Mouse (Mus musculus): Measurements from ENCODE around the gene Dcdc2a. TPM values are rescaled to one million over a fixed set of nuclear protein-coding genes. Genes with fewer than 3 reads are reported as not detected.

Gene Dcdc2a
- polyA plus RNA-seq, 1 experiment from 2014 or later = 2.1 TPM

- Histone ChIP-seq H3K27me3 (no peaks in the 10 kb centered on the region), H3K4me2 (no peak overlapping the region), H3K27ac (no peak overlapping the region), H3K36me3 (ENCODE audit: poor library complexity, severe bottlenecking) (no peaks in the 10 kb centered on the region), H3K9me3 (replicated peaks) (no peaks in the 10 kb centered on the region), H3K9ac (no peak overlapping the region), H3K4me3 (no peak overlapping the region), H3K4me1 (peaks cover 3% of the 10 kb centered on the region; the same call in 1 of the 2 replicates)
- no peak for ATAC-seq
- WGBS = 75% methylated on average over 3 of the region's 3 CpGs
Observed at GRCm38 (mm10) chr13:25099508-25099907, 43.7 kb downstream of the Dcdc2a start.

DNA sequence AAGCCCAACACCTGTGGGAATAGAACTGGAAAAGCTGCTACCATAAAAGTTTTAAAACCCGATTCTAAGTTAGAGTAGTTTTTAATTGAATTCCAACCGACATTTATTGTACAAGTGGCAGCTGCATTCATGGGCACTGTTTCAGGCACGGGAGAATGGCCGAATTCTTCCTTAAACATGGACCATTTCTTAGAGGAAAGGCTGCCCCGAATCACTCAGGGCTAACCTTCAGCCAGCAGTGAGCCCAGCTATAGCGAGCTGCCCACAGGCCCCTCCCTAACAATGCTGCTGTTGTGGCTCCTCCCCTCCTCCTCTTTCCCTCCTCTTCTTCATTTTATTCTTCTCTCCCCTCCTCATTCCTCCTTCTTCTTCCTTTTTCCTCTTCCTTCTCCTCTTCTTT, 44.8 kb downstream of the Dcdc2a start:
- Histone ChIP-seq H3K4me3 (no peak overlapping the region), H3K9ac (no peak overlapping the region), H3K27me3 (no peaks in the 10 kb centered on the region), H3K27ac (no peak overlapping the region), H3K4me1 (peaks cover 3% of the 10 kb centered on the region; the same call in 1 of the 2 replicates), H3K9me3 (replicated peaks) (no peaks in the 10 kb centered on the region), H3K36me3 (ENCODE audit: poor library complexity, severe bottlenecking) (no peaks in the 10 kb centered on the region), H3K4me2 (no peak overlapping the region)
- 80% methylated on average over 6 of the region's 6 CpGs for WGBS
- ATAC-seq = no peak

- Histone ChIP-seq H3K4me1 (no peaks in the 10 kb centered on the region), H3K27me3 (no peaks in the 10 kb centered on the region), H3K9me3 (replicated peaks) (no peaks in the 10 kb centered on the region), H3K27ac (no peak overlapping the region), H3K4me2 (no peak overlapping the region), H3K36me3 (ENCODE audit: poor library complexity, severe bottlenecking) (no peaks in the 10 kb centered on the region), H3K4me3 (no peak overlapping the region), H3K9ac (no peak overlapping the region)
- no peak for ATAC-seq
Observed at GRCm38 (mm10) chr13:25105671-25106070, 49.9 kb downstream of the Dcdc2a start.

- H3K9ac ChIP-seq = no peak overlapping the region
- no peaks in the 10 kb centered on the region for H3K27me3 ChIP-seq
- H3K4me1 ChIP-seq = no peaks in the 10 kb centered on the region
- WGBS = 89% methylated on average over 5 of the region's 5 CpGs
- no peaks in the 10 kb centered on the region for H3K9me3 ChIP-seq (replicated peaks)
- H3K4me3 ChIP-seq = no peak overlapping the region
- no peak for ATAC-seq
- no peak overlapping the region for H3K27ac ChIP-seq
- H3K36me3 ChIP-seq (ENCODE audit: poor library complexity, severe bottlenecking) = no peaks in the 10 kb centered on the region
- no peak overlapping the region for H3K4me2 ChIP-seq
Observed at GRCm38 (mm10) chr13:25106740-25107139, 50.9 kb downstream of the Dcdc2a start.

DNA sequence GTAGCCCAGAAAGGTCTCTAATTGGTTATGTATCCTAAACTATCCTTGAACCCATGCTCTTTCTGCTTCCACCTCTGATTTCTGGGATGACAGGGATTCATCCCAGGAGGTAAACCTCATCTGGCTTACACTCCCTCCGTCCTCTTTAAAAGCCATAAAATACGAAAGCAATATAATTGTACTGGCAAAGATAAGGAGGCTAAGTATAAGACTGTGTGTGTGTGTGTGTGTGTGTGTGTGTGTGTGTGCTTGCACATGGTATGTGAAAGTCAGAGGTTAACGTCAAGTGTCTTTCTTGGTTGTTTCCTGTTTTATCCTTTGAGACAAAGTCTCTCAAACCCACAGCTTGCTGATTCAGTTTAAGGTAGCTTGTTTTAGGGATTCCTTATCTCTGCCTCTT, 52.5 kb downstream of the Dcdc2a start:
- H3K9me3 ChIP-seq (replicated peaks) = no peaks in the 10 kb centered on the region
- H3K4me3 ChIP-seq = no peak overlapping the region
- H3K36me3 ChIP-seq (ENCODE audit: poor library complexity, severe bottlenecking) = no peaks in the 10 kb centered on the region
- H3K4me2 ChIP-seq = no peak overlapping the region
- no peak overlapping the region for H3K9ac ChIP-seq
- no peaks in the 10 kb centered on the region for H3K27me3 ChIP-seq
- no peak for ATAC-seq
- H3K4me1 ChIP-seq = no peaks in the 10 kb centered on the region
- H3K27ac ChIP-seq = no peak overlapping the region
- 96% methylated on average over 3 of the region's 3 CpGs for WGBS

- Histone ChIP-seq H3K4me2 (no peak overlapping the region), H3K4me1 (peaks cover 7% of the 10 kb centered on the region; the same call in 1 of the 2 replicates), H3K9ac (no peak overlapping the region), H3K27me3 (no peaks in the 10 kb centered on the region), H3K4me3 (no peak overlapping the region), H3K9me3 (replicated peaks) (no peaks in the 10 kb centered on the region), H3K36me3 (ENCODE audit: poor library complexity, severe bottlenecking) (no peaks in the 10 kb centered on the region), H3K27ac (no peak overlapping the region)
- no peak for ATAC-seq
- WGBS = 81% methylated on average over 5 of the region's 5 CpGs
Observed at GRCm38 (mm10) chr13:25110592-25111095, 54.8 kb downstream of the Dcdc2a start.

GRCm38 (mm10) chr13:25115429-25115881, 59.7 kb downstream of the Dcdc2a start:
- ATAC-seq = peak; percentile 94
- H3K4me1 ChIP-seq = peaks cover 8% of the 10 kb centered on the region; the same call in 1 of the 2 replicates
- peak overlapping the region; percentile 65 for H3K4me2 ChIP-seq
- peak overlapping the region; percentile 51; the same call in 1 of the 2 replicates for H3K27ac ChIP-seq
- peak overlapping the region; percentile 40 for H3K4me3 ChIP-seq
- no peaks in the 10 kb centered on the region for H3K36me3 ChIP-seq (ENCODE audit: poor library complexity, severe bottlenecking)
- H3K27me3 ChIP-seq = no peaks in the 10 kb centered on the region
- WGBS = 22% methylated on average over 12 of the region's 12 CpGs
- H3K9ac ChIP-seq = peak overlapping the region; percentile 54
- no peaks in the 10 kb centered on the region for H3K9me3 ChIP-seq (replicated peaks)

GRCm38 (mm10) chr13:25115971-25116370, 60.2 kb downstream of the Dcdc2a start:
- H3K9ac ChIP-seq = peak overlapping the region; percentile 54
- peak overlapping the region; percentile 51; the same call in 1 of the 2 replicates for H3K27ac ChIP-seq
- ATAC-seq = peak; percentile 63
- H3K4me1 ChIP-seq = peaks cover 8% of the 10 kb centered on the region; the same call in 1 of the 2 replicates
- H3K4me3 ChIP-seq = peak overlapping the region; percentile 40
- H3K4me2 ChIP-seq = peak overlapping the region; percentile 65
- no peaks in the 10 kb centered on the region for H3K9me3 ChIP-seq (replicated peaks)
- H3K27me3 ChIP-seq = no peaks in the 10 kb centered on the region
- no peaks in the 10 kb centered on the region for H3K36me3 ChIP-seq (ENCODE audit: poor library complexity, severe bottlenecking)
- WGBS = 4% methylated on average over 11 of the region's 11 CpGs

- no peaks in the 10 kb centered on the region for H3K4me1 ChIP-seq
- no peak overlapping the region for H3K4me3 ChIP-seq
- H3K9me3 ChIP-seq (replicated peaks) = no peaks in the 10 kb centered on the region
- no peaks in the 10 kb centered on the region for H3K27me3 ChIP-seq
- no peak overlapping the region for H3K4me2 ChIP-seq
- no peak overlapping the region for H3K27ac ChIP-seq
- 65% methylated on average over 8 of the region's 8 CpGs for WGBS
- ATAC-seq = no peak; the same call in 1 of the 2 replicates
- no peaks in the 10 kb centered on the region for H3K36me3 ChIP-seq (ENCODE audit: poor library complexity, severe bottlenecking)
- H3K9ac ChIP-seq = no peak overlapping the region
Observed at GRCm38 (mm10) chr13:25122740-25123335, 67.0 kb downstream of the Dcdc2a start.

- Histone ChIP-seq H3K36me3 (ENCODE audit: poor library complexity, severe bottlenecking) (no peaks in the 10 kb centered on the region), H3K27me3 (no peaks in the 10 kb centered on the region), H3K27ac (no peak overlapping the region), H3K4me1 (no peaks in the 10 kb centered on the region), H3K4me3 (no peak overlapping the region), H3K9ac (no peak overlapping the region), H3K4me2 (no peak overlapping the region), H3K9me3 (replicated peaks) (no peaks in the 10 kb centered on the region)
- WGBS = 83% methylated on average over 2 of the region's 2 CpGs
- no peak for ATAC-seq
Observed at GRCm38 (mm10) chr13:25127216-25127615, 71.4 kb downstream of the Dcdc2a start.

- Histone ChIP-seq H3K36me3 (ENCODE audit: poor library complexity, severe bottlenecking) (no peaks in the 10 kb centered on the region), H3K4me1 (no peaks in the 10 kb centered on the region), H3K27me3 (no peaks in the 10 kb centered on the region), H3K4me2 (no peak overlapping the region), H3K4me3 (no peak overlapping the region), H3K9me3 (replicated peaks) (no peaks in the 10 kb centered on the region), H3K27ac (no peak overlapping the region), H3K9ac (no peak overlapping the region)
- no peak for ATAC-seq
- WGBS = 93% methylated on average over 6 of the region's 6 CpGs
Observed at GRCm38 (mm10) chr13:25127806-25128205, 72.0 kb downstream of the Dcdc2a start.

DNA sequence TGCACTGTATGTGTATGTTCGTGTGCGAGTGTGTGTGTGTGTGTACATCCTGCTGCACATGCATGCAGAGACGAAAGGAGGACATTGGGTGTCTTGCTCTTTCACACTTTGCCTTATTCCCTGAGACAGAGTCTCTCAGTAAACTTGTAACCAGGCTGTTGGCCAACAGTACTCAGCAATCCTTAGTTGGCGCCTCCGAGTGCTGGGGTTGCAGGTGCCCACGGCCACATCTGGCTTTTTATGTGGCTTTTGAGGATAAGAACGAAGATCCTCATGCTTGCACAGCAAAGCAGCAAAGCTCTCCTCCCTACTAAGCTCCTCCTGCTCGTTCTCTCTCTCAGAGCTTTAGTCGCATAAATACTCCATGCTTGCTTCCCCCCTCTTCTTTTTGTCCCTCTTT, 73.0 kb downstream of the Dcdc2a start:
- Histone ChIP-seq H3K9me3 (replicated peaks) (no peaks in the 10 kb centered on the region), H3K4me2 (no peak overlapping the region), H3K36me3 (ENCODE audit: poor library complexity, severe bottlenecking) (no peaks in the 10 kb centered on the region), H3K4me1 (no peaks in the 10 kb centered on the region), H3K4me3 (no peak overlapping the region), H3K27ac (no peak overlapping the region), H3K9ac (no peak overlapping the region), H3K27me3 (no peaks in the 10 kb centered on the region)
- ATAC-seq = no peak
- 89% methylated on average over 9 of the region's 9 CpGs for WGBS

DNA sequence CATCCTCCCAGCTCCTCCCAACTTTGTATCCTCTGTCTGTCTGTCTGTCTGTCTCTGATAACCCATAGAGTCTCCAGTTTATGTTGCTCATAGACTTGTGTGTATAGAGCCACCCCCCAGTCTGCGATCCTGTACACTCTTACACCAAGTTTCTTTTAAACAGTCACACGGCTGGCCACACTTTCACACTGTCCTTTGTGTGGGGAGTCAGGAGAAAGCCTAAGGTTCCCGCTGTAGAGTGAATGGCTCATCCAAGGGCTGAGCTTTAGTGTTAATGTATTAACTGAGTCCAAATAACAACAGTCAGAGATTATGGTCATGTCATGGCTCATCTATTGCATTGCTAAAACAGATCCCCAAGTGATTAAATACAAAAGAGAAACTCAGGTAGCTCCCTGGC, 87.3 kb downstream of the Dcdc2a start:
- H3K4me1 ChIP-seq = no peaks in the 10 kb centered on the region
- H3K9ac ChIP-seq = no peak overlapping the region
- 81% methylated on average over 3 of the region's 3 CpGs for WGBS
- H3K9me3 ChIP-seq (replicated peaks) = no peaks in the 10 kb centered on the region
- H3K27ac ChIP-seq = no peak overlapping the region
- ATAC-seq = no peak
- no peaks in the 10 kb centered on the region for H3K36me3 ChIP-seq (ENCODE audit: poor library complexity, severe bottlenecking)
- no peaks in the 10 kb centered on the region for H3K27me3 ChIP-seq
- H3K4me3 ChIP-seq = no peak overlapping the region
- no peak overlapping the region for H3K4me2 ChIP-seq
